Mouse (Mus musculus) heart, embryonic 14.5 days (tissue): ENCODE results near the gene Dnaja3. TPM values are rescaled to one million over a fixed set of nuclear protein-coding genes. Genes with fewer than 3 reads are reported as not detected.

Source experiments
- ATAC-seq: fragments of 200-750 bp; cut with Nextera tagmentation; 2 replicates; pipeline ENCODE4 v1.8.0; 2017; ENCODE audit warnings: low read depth, moderate TSS enrichment; ENCODE audit not compliant: insufficient number of reproducible peaks, insufficient read depth, low FRiP score
- H3K27ac ChIP-seq, 2 experiments: fragments of 200-500 bp in 1 of 2; fragments of 300-500 bp in 1 of 2; sonication (generic) in 1 of 2; replicated peaks in 1 of 2; 2 replicates each; pipeline ENCODE4 v1.5.1; 2012 to 2014; ENCODE audit warnings: low read depth in 2 of 2, low read length in 2 of 2, control low read depth in 1 of 2, mild to moderate bottlenecking in 1 of 2, mixed read lengths in 1 of 2; ENCODE audit not compliant: control insufficient read depth in 1 of 2, insufficient read depth in 1 of 2
- H3K27me3 ChIP-seq: fragments of 300-500 bp; sonication (generic); 2 replicates; pipeline ENCODE4 v1.6.1; 2014; ENCODE audit warnings: mild to moderate bottlenecking, low read length, control low read depth; ENCODE audit not compliant: control insufficient read depth, insufficient read depth
- H3K36me3 ChIP-seq: fragments of 300-500 bp; sonication (generic); 2 replicates; pipeline ENCODE4 v1.6.1; 2014; ENCODE audit warnings: mild to moderate bottlenecking, control low read depth, low read length, mixed read lengths; ENCODE audit not compliant: control insufficient read depth, insufficient read depth
- H3K4me1 ChIP-seq, 2 experiments: fragments of 200-500 bp in 1 of 2; fragments of 300-500 bp in 1 of 2; sonication (generic) in 1 of 2; 2 replicates each; pipeline ENCODE4 v1.6.1; 2012 to 2014; ENCODE audit warnings: low read length in 2 of 2, control low read depth in 1 of 2, mixed read lengths in 1 of 2; ENCODE audit not compliant: control insufficient read depth in 2 of 2, insufficient read depth in 2 of 2
- H3K4me2 ChIP-seq: fragments of 300-500 bp; sonication (generic); 2 replicates; pipeline ENCODE4 v1.6.1; 2014; ENCODE audit warnings: mild to moderate bottlenecking, low read length
- H3K4me3 ChIP-seq, 2 experiments: fragments of 200-500 bp in 1 of 2; fragments of 300-500 bp in 1 of 2; sonication (generic) in 1 of 2; 2 replicates each; pipeline ENCODE4 v1.5.1; 2012 to 2014; ENCODE audit warnings: low read length in 2 of 2, mild to moderate bottlenecking in 2 of 2, control low read depth in 1 of 2, low read depth in 1 of 2, moderate library complexity in 1 of 2; ENCODE audit not compliant: control insufficient read depth in 1 of 2, insufficient read depth in 1 of 2
- H3K9ac ChIP-seq: fragments of 300-500 bp; sonication (generic); 2 replicates; pipeline ENCODE4 v1.6.1; 2014; ENCODE audit warnings: mild to moderate bottlenecking, low read length
- H3K9me3 ChIP-seq: fragments of 300-500 bp; sonication (generic); 2 replicates; pipeline ENCODE4 v1.6.1; 2016; ENCODE audit warnings: low read length, control low read depth; ENCODE audit not compliant: control insufficient read depth
- WGBS: fragments of 180-500 bp; shearing (Covaris S2); extraction: QIAGEN DNeasy Blood & Tissue Kit; methylation state at CpG from one replicate; pipeline ENCODE4 v1.1.7; 2014; 5-methylcytosine and 5-hydroxymethylcytosine counted together
- polyA plus RNA-seq: library from polyadenylated mRNA; unstranded; fragments of >200 nt; fragmentation: Nextera tagmentation; extraction: Ambion mirVana; gene quantifications from 2 replicates; pipeline ENCODE4 v1.2.1, GENCODE M21; 2014

Dnaja3 gene
- polyA plus RNA-seq, 1 experiment from 2014 or later: 70.3 TPM

GRCm38 (mm10) chr16:4602189-4602588 lies 37.6 kb upstream of the Dnaja3 start:
- H3K27me3 ChIP-seq: no peaks in the 10 kb centered on the region
- ATAC-seq: no peak
- peak overlapping the region; percentile 89 for H3K27ac ChIP-seq
- no peaks in the 10 kb centered on the region for H3K36me3 ChIP-seq
- peaks cover 90 to 99% of the 10 kb centered on the region in 2 experiments for H3K4me1 ChIP-seq
- no peaks in the 10 kb centered on the region for H3K9me3 ChIP-seq
- WGBS: 9% methylated on average over 3 of the region's 3 CpGs
- no peak overlapping the region for H3K4me2 ChIP-seq
- H3K9ac ChIP-seq: peak overlapping the region; percentile 59; the same call in 1 of the 2 replicates
- H3K4me3 ChIP-seq: no peak overlapping the region

GRCm38 (mm10) chr16:4602766-4603452 lies 36.9 kb upstream of the Dnaja3 start:
- WGBS: 14% methylated on average over 7 of the region's 7 CpGs
- Histone ChIP-seq H3K36me3 (no peaks in the 10 kb centered on the region), H3K27me3 (no peaks in the 10 kb centered on the region), H3K4me2 (peak overlapping the region; percentile 36), H3K9me3 (no peaks in the 10 kb centered on the region), H3K4me3 (no peak overlapping the region), H3K9ac (peak overlapping the region; percentile 59; the same call in 1 of the 2 replicates), H3K27ac (peak overlapping the region; percentile 89), H3K4me1 (peaks cover 89 to 98% of the 10 kb centered on the region in 2 experiments)
- ATAC-seq: peak; percentile 49; the same call in 1 of the 2 replicates

DNA sequence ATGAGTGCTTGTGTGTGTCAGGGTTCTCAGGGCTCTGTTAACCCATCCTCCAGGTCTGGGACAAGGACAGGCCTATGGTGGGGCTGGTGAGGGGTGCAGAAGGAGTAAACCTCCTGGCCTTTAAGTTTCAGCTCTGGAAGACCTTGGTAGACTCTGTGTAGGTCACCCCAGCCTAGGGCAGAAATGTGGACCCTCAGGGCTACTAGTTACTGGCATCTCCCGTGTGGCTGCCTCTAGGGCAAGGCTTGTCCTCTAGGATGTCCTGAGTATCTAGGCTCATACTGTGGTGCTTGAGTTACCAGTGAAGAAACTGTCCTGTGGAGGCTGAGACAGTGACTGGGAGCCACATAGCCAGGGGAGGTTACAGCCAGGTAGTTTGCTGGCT lies 36.3 kb upstream of the Dnaja3 start:
- H3K4me3 ChIP-seq: no peak overlapping the region
- no peaks in the 10 kb centered on the region for H3K27me3 ChIP-seq
- 0 out of 2 replicates have a peak, but pooled peaks have one; percentile 3 for ATAC-seq
- peak overlapping the region; percentile 36 for H3K4me2 ChIP-seq
- no peaks in the 10 kb centered on the region for H3K9me3 ChIP-seq
- peaks cover 2% of the 10 kb centered on the region for H3K36me3 ChIP-seq
- H3K9ac ChIP-seq: peak overlapping the region; percentile 59; the same call in 1 of the 2 replicates
- H3K27ac ChIP-seq: peak overlapping the region; percentile 89
- 41% methylated on average over 1 of the region's 1 CpGs for WGBS
- peaks cover 84 to 98% of the 10 kb centered on the region in 2 experiments for H3K4me1 ChIP-seq

GRCm38 (mm10) chr16:4604293-4604837 lies 35.4 kb upstream of the Dnaja3 start:
- 67% methylated on average over 11 of the region's 11 CpGs for WGBS
- H3K4me3 ChIP-seq: no peak overlapping the region
- H3K27ac ChIP-seq: 0 out of 4 replicates have a peak overlapping the region, but pooled peaks have one; percentile 12 to 89
- no peaks in the 10 kb centered on the region for H3K9me3 ChIP-seq
- H3K4me1 ChIP-seq: peaks cover 75 to 91% of the 10 kb centered on the region in 2 experiments
- no peaks in the 10 kb centered on the region for H3K27me3 ChIP-seq
- H3K4me2 ChIP-seq: no peak overlapping the region
- peak overlapping the region; percentile 16; the same call in 1 of the 2 replicates for H3K9ac ChIP-seq
- ATAC-seq: no peak
- peaks cover 11% of the 10 kb centered on the region for H3K36me3 ChIP-seq

GRCm38 (mm10) chr16:4605514-4606131 lies 34.2 kb upstream of the Dnaja3 start:
- peaks cover 64 to 79% of the 10 kb centered on the region in 2 experiments for H3K4me1 ChIP-seq
- ATAC-seq: no peak
- H3K9ac ChIP-seq: no peak overlapping the region; the same call in 1 of the 2 replicates
- H3K27ac ChIP-seq: peak overlapping the region in 1 of 2 experiments; percentile 56; a peak in 2 of 4 replicates
- no peak overlapping the region for H3K4me2 ChIP-seq
- 76% methylated on average over 13 of the region's 13 CpGs for WGBS
- no peaks in the 10 kb centered on the region for H3K27me3 ChIP-seq
- no peak overlapping the region for H3K4me3 ChIP-seq
- H3K9me3 ChIP-seq: no peaks in the 10 kb centered on the region
- H3K36me3 ChIP-seq: peaks cover 22% of the 10 kb centered on the region

- Histone ChIP-seq H3K36me3 (peaks cover 31% of the 10 kb centered on the region), H3K9me3 (no peaks in the 10 kb centered on the region), H3K27ac (peak overlapping the region; percentile 42 to 56; a peak in 3 of 4 replicates), H3K4me1 (peaks cover 56 to 69% of the 10 kb centered on the region in 2 experiments), H3K4me2 (peak overlapping the region; percentile 28), H3K4me3 (no peak overlapping the region), H3K9ac (peak overlapping the region; percentile 42), H3K27me3 (no peaks in the 10 kb centered on the region)
- WGBS: 20% methylated on average over 5 of the region's 5 CpGs
- ATAC-seq: 0 out of 2 replicates have a peak, but pooled peaks have one; percentile 15
These were observed 33.2 kb upstream of the Dnaja3 start for GRCm38 (mm10) chr16:4606431-4607084.
